ENCODE assay signal across 24 mouse cellular contexts in the genomic region with DNA sequence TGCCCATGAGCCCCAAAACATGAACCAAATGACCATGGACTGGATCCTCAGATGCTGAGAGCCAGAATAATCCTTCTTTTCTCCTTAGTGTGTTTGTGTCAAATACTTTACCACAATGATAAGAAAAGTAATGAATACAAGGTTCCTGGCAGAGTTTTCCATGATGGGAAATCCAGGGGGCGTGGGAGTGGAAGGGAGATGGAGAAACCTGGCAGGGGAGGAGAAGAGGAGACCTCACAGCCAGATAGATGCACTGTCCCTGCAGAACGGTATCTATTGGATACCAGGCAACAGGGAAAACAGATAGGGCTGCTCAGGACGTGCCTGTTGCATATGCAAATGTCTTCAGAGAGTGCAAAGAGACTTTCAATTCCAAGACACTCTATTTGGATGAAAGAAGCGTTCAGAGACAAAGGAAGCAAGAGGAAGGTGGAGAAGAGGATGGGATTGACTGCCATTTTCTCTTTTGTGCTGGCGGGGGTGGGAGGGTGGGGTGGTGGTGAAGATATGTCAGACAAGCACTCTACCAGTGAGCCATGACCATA.
DNase-seq lines count a peak whose midpoint lies in the region; ATAC-seq and TF ChIP-seq lines count a peak whose summit lies in the region.
"Had no signal": no experiment of that assay in that cellular context is flagged by ENCODE, and none has a peak within 500 bp of the region (broad histone marks: within the 10 kb centered on the region; RNA-seq: fewer than 3 reads in every experiment).

No protein-coding gene starts in this region.

- no peak overlapping the region for H3K9ac ChIP-seq in ES-E14 (ENCODE audit: insufficient read depth, low read depth, low read length, poor library complexity, severe bottlenecking)
- no peak overlapping the region for H3K9ac ChIP-seq in embryonic facial prominence, embryonic 13.5 days
- H3K9ac ChIP-seq: liver, postnatal 0 days had no signal

- peaks cover 0 to 3% of the 10 kb centered on the region in 2 experiments; a peak in 1 of 4 replicates for H3K4me1 ChIP-seq in ES-E14 (ENCODE audit: control insufficient read depth in 2 of 2, insufficient read depth in 2 of 2, low read length in 2 of 2, poor library complexity in 1 of 2)
- peaks cover 7% of the 10 kb centered on the region; the same call in 1 of the 2 replicates for H3K4me1 ChIP-seq in embryonic facial prominence, embryonic 13.5 days
- H3K4me1 ChIP-seq: heart, embryonic 10.5 days had no signal

- H3K4me2 ChIP-seq in embryonic facial prominence, embryonic 13.5 days, result no peak overlapping the region

- no peaks in the 10 kb centered on the region for H3K9me3 ChIP-seq in ES-E14 (ENCODE audit: control insufficient read depth, insufficient read depth, low read depth, low read length)
- no peaks in the 10 kb centered on the region for H3K9me3 ChIP-seq in embryonic facial prominence, embryonic 13.5 days
- H3K9me3 ChIP-seq: G1E; heart, embryonic 10.5 days had no signal

- no peak overlapping the region for H3K4me3 ChIP-seq in ES-E14 (ENCODE audit: insufficient read depth in 1 of 2, low read depth in 1 of 2, low read length in 2 of 2, poor library complexity in 1 of 2, severe bottlenecking in 1 of 2)
- H3K4me3 ChIP-seq in embryonic facial prominence, embryonic 13.5 days, result no peak overlapping the region
- H3K4me3 ChIP-seq: gastrocnemius, adult 2 months; heart, embryonic 10.5 days; myocyte had no signal

- 55% methylated on average over 5 of the region's 5 CpGs for WGBS in embryonic facial prominence, embryonic 13.5 days

- H3K27ac ChIP-seq in ES-E14 (ENCODE audit: insufficient read depth, low read depth, low read length, poor library complexity, severe bottlenecking), result no peak overlapping the region
- H3K27ac ChIP-seq in embryonic facial prominence, embryonic 13.5 days, result 0 out of 2 replicates have a peak overlapping the region, but pooled peaks have one; percentile 24
- H3K27ac ChIP-seq: gastrocnemius, adult 2 months; heart, embryonic 10.5 days; hindbrain, postnatal 0 days; macrophage had no signal

- ATAC-seq in embryonic facial prominence, embryonic 13.5 days (ENCODE audit: insufficient number of reproducible peaks, insufficient read depth, low FRiP score, low TSS enrichment, low read depth), result no peak
- ATAC-seq: forebrain, embryonic 14.5 days; hindbrain, postnatal 0 days; intestine, embryonic 16.5 days; liver, postnatal 0 days; lung, postnatal 0 days; midbrain, embryonic 16.5 days; Patski had no signal

- in situ Hi-C loops in ES-E14 (cut with MboI; ENCODE audit: low sequenced_read_pairs in 2 of 2, unreplicated experiment in 2 of 2), result no loop called here

- H3K27me3 ChIP-seq in embryonic facial prominence, embryonic 13.5 days, result no peaks in the 10 kb centered on the region

- H3K36me3 ChIP-seq in ES-E14 (ENCODE audit: control insufficient read depth, insufficient read depth, low read length, poor library complexity, severe bottlenecking), result no peaks in the 10 kb centered on the region
- H3K36me3 ChIP-seq in embryonic facial prominence, embryonic 13.5 days, result no peaks in the 10 kb centered on the region
- H3K36me3 ChIP-seq: G1E; heart, embryonic 10.5 days had no signal

- intact Hi-C loops in heart, postnatal 10 days (cut with DNase I), result no loop called here
- intact Hi-C loops in heart, postnatal 14 days (cut with DNase I), result no loop called here

- peak; percentile 19 to 23 for DNase-seq in heart, postnatal 10 days
- no peak for DNase-seq in heart, postnatal 14 days
- peak; percentile 11 for DNase-seq in ES-E14 (ENCODE audit: low read depth, low spot score)
- peak; percentile 78 for DNase-seq in testis, postnatal 10 days (ENCODE audit: low spot score)
- no peak for DNase-seq in cerebellum, adult 9-11 months
- DNase-seq in spleen, postnatal 36 days (ENCODE audit: low spot score in 2 of 2), result no peak
- DNase-seq: adrenal gland, postnatal 10 days; cerebellum, adult 8-10 months; gastrocnemius, adult 2 months; kidney, adult 9 months; kidney, postnatal 14 days; liver, postnatal 0 days; thymus, postnatal 14 days had no signal

TF ChIP-seq in ES-E14, 5 proteins besides CTCF, POLR2A, EP300 and RAD21:
- TF ChIP-seq ZNF384 (IDR thresholded peaks at IDR 0.05; ENCODE audit: low read depth, low read length), result no peak
- no peak for TF ChIP-seq MAFK (IDR thresholded peaks at IDR 0.05; ENCODE audit: insufficient read depth, low read depth, low read length)
- TF ChIP-seq HCFC1 (IDR thresholded peaks at IDR 0.05; ENCODE audit: borderline replicate concordance, insufficient read depth, low read length), result no peak
- TF ChIP-seq CHD2 (IDR thresholded peaks at IDR 0.05; ENCODE audit: low read depth, low read length), result no peak
- TF ChIP-seq ZC3H11A (IDR thresholded peaks at IDR 0.05; ENCODE audit: borderline replicate concordance, low read depth, low read length), result no peak
TF ChIP-seq in ES-E14: peak in this region for 0.

Comparison
In these comparisons a context has a peak if more than half of its experiments do, and no peak if none do; other contexts are left out.
1. DNase-seq: peak in heart, postnatal 10 days (2 of 2), ES-E14 (single experiment) and testis, postnatal 10 days (single experiment); none in heart, postnatal 14 days (0 of 2), cerebellum, adult 9-11 months (single experiment) and spleen, postnatal 36 days (0 of 2).